Mouse (Mus musculus): ENCODE measurements at regions not wholly inside any gene's neighbourhood (a gene's known extent, or its start where the extent isn't known, plus 50 kb on each side); places are given as distances from the start of the nearest gene placed in this dataset.
"Not testable (repeated sequence)": the region's sequence is repeated elsewhere in the genome, so short reads cannot be mapped to it uniquely, and the experiment has no call there.

- no peaks in the 10 kb centered on the region for H3K4me1 ChIP-seq (replicated peaks; ENCODE audit: control insufficient read depth, insufficient read depth, low read length)
- 87% methylated on average over 6 of the region's 6 CpGs for WGBS
- H3K36me3 ChIP-seq (replicated peaks; ENCODE audit: control insufficient read depth, insufficient read depth) = no peaks in the 10 kb centered on the region
- no peaks in the 10 kb centered on the region for H3K9me3 ChIP-seq (ENCODE audit: control insufficient read depth, low read length)
- H3K4me3 ChIP-seq (replicated peaks; ENCODE audit: low read length) = no peak overlapping the region
- ATAC-seq (ENCODE audit: low FRiP score) (no peak), DNase-seq (ENCODE audit: low spot score) (no peak)
- no peak overlapping the region for H3K9ac ChIP-seq
- H3K4me2 ChIP-seq (replicated peaks) = no peak overlapping the region
- no peak overlapping the region for H3K27ac ChIP-seq
- no peaks in the 10 kb centered on the region for H3K27me3 ChIP-seq (ENCODE audit: control insufficient read depth, insufficient read depth, low read length)
These were observed 1171.6 kb upstream of the Pcdh20 start for GRCm38 (mm10) chr14:89642836-89643235.

GRCm38 (mm10) chr14:89639322-89639721 is 1168.1 kb upstream of the Pcdh20 start:
- ATAC-seq (ENCODE audit: low FRiP score) = no peak
- no peak overlapping the region for H3K27ac ChIP-seq
- no peaks in the 10 kb centered on the region for H3K36me3 ChIP-seq (replicated peaks; ENCODE audit: control insufficient read depth, insufficient read depth)
- WGBS = 79% methylated on average over 6 of the region's 6 CpGs
- no peak overlapping the region for H3K9ac ChIP-seq
- DNase-seq (ENCODE audit: low spot score) = no peak
- no peaks in the 10 kb centered on the region for H3K4me1 ChIP-seq (replicated peaks; ENCODE audit: control insufficient read depth, insufficient read depth, low read length)
- H3K9me3 ChIP-seq (ENCODE audit: control insufficient read depth, low read length) = no peaks in the 10 kb centered on the region
- H3K27me3 ChIP-seq (ENCODE audit: control insufficient read depth, insufficient read depth, low read length) = no peaks in the 10 kb centered on the region
- no peak overlapping the region for H3K4me3 ChIP-seq (replicated peaks; ENCODE audit: low read length)
- no peak overlapping the region for H3K4me2 ChIP-seq (replicated peaks)

GRCm38 (mm10) chr14:89636689-89637088 is 1165.5 kb upstream of the Pcdh20 start:
- no peak overlapping the region for H3K9ac ChIP-seq
- no peak overlapping the region for H3K4me3 ChIP-seq (replicated peaks; ENCODE audit: low read length)
- no peaks in the 10 kb centered on the region for H3K9me3 ChIP-seq (ENCODE audit: control insufficient read depth, low read length)
- H3K4me1 ChIP-seq (replicated peaks; ENCODE audit: control insufficient read depth, insufficient read depth, low read length) = no peaks in the 10 kb centered on the region
- no peak overlapping the region for H3K4me2 ChIP-seq (replicated peaks)
- no peak overlapping the region for H3K27ac ChIP-seq
- no peaks in the 10 kb centered on the region for H3K36me3 ChIP-seq (replicated peaks; ENCODE audit: control insufficient read depth, insufficient read depth)
- no peaks in the 10 kb centered on the region for H3K27me3 ChIP-seq (ENCODE audit: control insufficient read depth, insufficient read depth, low read length)
- DNase-seq (ENCODE audit: low spot score) (no peak), ATAC-seq (ENCODE audit: low FRiP score) (no peak)
- 60% methylated on average over 2 of the region's 2 CpGs for WGBS

GRCm38 (mm10) chr14:89634559-89635124 is 1163.4 kb upstream of the Pcdh20 start:
- WGBS = 64% methylated on average over 1 of the region's 1 CpGs
- H3K9ac ChIP-seq = no peak overlapping the region
- H3K27me3 ChIP-seq (ENCODE audit: control insufficient read depth, insufficient read depth, low read length) = no peaks in the 10 kb centered on the region
- DNase-seq (ENCODE audit: low spot score) (no peak), ATAC-seq (ENCODE audit: low FRiP score) (no peak)
- H3K27ac ChIP-seq = no peak overlapping the region
- no peaks in the 10 kb centered on the region for H3K4me1 ChIP-seq (replicated peaks; ENCODE audit: control insufficient read depth, insufficient read depth, low read length)
- H3K4me2 ChIP-seq (replicated peaks) = no peak overlapping the region
- no peaks in the 10 kb centered on the region for H3K36me3 ChIP-seq (replicated peaks; ENCODE audit: control insufficient read depth, insufficient read depth)
- H3K4me3 ChIP-seq (replicated peaks; ENCODE audit: low read length) = no peak overlapping the region
- no peaks in the 10 kb centered on the region for H3K9me3 ChIP-seq (ENCODE audit: control insufficient read depth, low read length)

- H3K4me2 ChIP-seq (replicated peaks) = no peak overlapping the region
- H3K4me3 ChIP-seq (replicated peaks; ENCODE audit: low read length) = no peak overlapping the region
- H3K36me3 ChIP-seq (replicated peaks; ENCODE audit: control insufficient read depth, insufficient read depth) = no peaks in the 10 kb centered on the region
- 91% methylated on average over 1 of the region's 1 CpGs for WGBS
- ATAC-seq (ENCODE audit: low FRiP score) (no peak), DNase-seq (ENCODE audit: low spot score) (no peak)
- no peak overlapping the region for H3K9ac ChIP-seq
- no peaks in the 10 kb centered on the region for H3K4me1 ChIP-seq (replicated peaks; ENCODE audit: control insufficient read depth, insufficient read depth, low read length)
- H3K9me3 ChIP-seq (ENCODE audit: control insufficient read depth, low read length) = no peaks in the 10 kb centered on the region
- no peak overlapping the region for H3K27ac ChIP-seq
- no peaks in the 10 kb centered on the region for H3K27me3 ChIP-seq (ENCODE audit: control insufficient read depth, insufficient read depth, low read length)
These were observed 1162.5 kb upstream of the Pcdh20 start for GRCm38 (mm10) chr14:89633654-89634053.

- no peaks in the 10 kb centered on the region for H3K27me3 ChIP-seq (ENCODE audit: control insufficient read depth, insufficient read depth, low read length)
- 70% methylated on average over 2 of the region's 2 CpGs for WGBS
- DNase-seq (ENCODE audit: low spot score) = no peak
- no peaks in the 10 kb centered on the region for H3K9me3 ChIP-seq (ENCODE audit: control insufficient read depth, low read length)
- H3K4me1 ChIP-seq (replicated peaks; ENCODE audit: control insufficient read depth, insufficient read depth, low read length) = no peaks in the 10 kb centered on the region
- H3K4me3 ChIP-seq (replicated peaks; ENCODE audit: low read length) = no peak overlapping the region
- no peak overlapping the region for H3K9ac ChIP-seq
- no peak overlapping the region for H3K27ac ChIP-seq
- H3K4me2 ChIP-seq (replicated peaks) = no peak overlapping the region
- ATAC-seq (ENCODE audit: low FRiP score) = no peak
- H3K36me3 ChIP-seq (replicated peaks; ENCODE audit: control insufficient read depth, insufficient read depth) = no peaks in the 10 kb centered on the region
These were observed 1139.5 kb upstream of the Pcdh20 start for GRCm38 (mm10) chr14:89610670-89611069.

DNA sequence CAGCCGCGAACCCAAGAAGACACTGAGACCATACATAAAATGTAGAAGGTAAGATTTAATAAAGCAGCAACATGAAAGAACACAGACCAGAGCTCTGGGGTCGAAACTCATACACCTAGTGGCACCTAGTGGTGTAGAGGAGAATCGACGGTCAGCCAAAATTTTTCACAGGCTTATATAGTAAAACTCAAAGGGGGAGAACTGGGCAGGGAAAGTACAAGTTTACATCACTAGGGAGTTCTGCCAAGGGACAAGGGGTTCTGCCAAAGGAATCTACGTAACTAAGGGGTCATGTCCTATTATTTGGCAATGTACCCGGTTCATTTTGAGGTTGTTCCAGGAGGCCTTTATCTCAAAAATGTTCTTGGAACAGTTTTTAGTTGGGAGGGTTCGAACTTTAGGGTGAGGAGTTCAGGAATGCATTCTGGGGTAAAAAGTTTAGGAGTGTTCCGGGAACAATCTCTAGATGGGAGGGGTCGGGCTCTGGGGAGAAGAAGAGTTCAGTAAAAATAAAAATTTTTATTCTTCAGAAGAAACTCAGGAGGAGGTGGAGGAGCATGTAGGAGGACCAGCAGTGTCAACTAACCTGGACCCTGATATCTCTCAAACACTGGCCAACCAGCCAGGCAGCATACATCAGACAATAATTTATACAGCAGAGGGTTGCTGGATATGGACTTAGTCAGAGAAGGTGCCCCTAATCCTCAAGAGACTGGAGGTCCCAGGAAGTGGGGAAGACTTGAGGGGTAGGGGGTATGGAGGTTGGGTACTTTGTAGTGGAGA is 1138.7 kb upstream of the Pcdh20 start:
- not testable (repeated sequence) for ATAC-seq (ENCODE audit: low FRiP score); H3K27me3 ChIP-seq (ENCODE audit: control insufficient read depth, insufficient read depth, low read length)
- WGBS = 55% methylated on average over 9 of the region's 10 CpGs

DNA sequence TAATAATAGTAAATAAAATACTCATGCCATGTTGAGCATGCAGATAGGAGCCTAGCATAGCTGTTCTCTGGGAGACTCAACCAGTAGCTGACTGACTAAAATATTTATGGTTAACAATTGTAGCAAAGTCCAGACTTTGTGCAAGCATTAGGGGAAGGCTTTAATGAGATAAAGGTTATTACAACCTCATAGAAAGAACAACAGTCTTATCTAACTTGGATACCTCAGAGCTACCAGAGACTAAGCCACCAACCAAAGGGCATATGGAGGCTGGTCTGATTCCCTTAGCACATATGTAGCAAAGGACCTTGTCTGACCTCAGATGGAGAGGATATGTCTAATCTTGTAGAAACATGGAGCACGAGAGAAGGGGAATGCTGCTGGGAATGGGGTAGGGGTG is 1136.4 kb upstream of the Pcdh20 start:
- ATAC-seq (ENCODE audit: low FRiP score) = no peak
- 83% methylated on average over 1 of the region's 1 CpGs for WGBS

More for the DNA sequence above, 1138.7 kb upstream of the Pcdh20 start:
- H3K27ac ChIP-seq; DNase-seq (ENCODE audit: low spot score); H3K36me3 ChIP-seq (replicated peaks; ENCODE audit: control insufficient read depth, insufficient read depth); H3K9me3 ChIP-seq (ENCODE audit: control insufficient read depth, low read length); H3K9ac ChIP-seq; H3K4me3 ChIP-seq (replicated peaks; ENCODE audit: low read length); H3K4me1 ChIP-seq (replicated peaks; ENCODE audit: control insufficient read depth, insufficient read depth, low read length); H3K4me2 ChIP-seq (replicated peaks): not testable (repeated sequence)

DNA sequence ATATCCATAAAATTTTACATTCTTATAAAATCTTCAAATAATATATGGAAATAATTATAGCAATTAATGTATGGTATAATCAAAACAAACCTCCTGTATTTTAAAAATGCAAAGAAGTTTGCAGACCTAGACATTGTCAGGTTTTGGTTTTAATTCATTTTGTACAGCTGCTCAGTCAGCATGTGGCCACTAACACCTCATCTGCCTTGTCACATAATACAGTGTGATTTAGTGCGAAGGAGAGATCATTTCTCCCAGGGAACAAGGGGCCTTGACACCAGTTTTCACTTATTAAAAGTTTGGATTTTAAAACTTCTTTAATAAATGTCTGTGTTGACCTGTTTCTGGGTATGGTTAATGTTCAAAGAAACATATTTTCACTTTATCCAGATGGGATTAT is 1126.6 kb upstream of the Pcdh20 start:
- Histone ChIP-seq H3K9ac (no peak overlapping the region), H3K9me3 (ENCODE audit: control insufficient read depth, low read length) (no peaks in the 10 kb centered on the region), H3K36me3 (replicated peaks; ENCODE audit: control insufficient read depth, insufficient read depth) (no peaks in the 10 kb centered on the region), H3K27me3 (ENCODE audit: control insufficient read depth, insufficient read depth, low read length) (no peaks in the 10 kb centered on the region), H3K4me3 (replicated peaks; ENCODE audit: low read length) (no peak overlapping the region), H3K4me2 (replicated peaks) (no peak overlapping the region), H3K27ac (no peak overlapping the region), H3K4me1 (replicated peaks; ENCODE audit: control insufficient read depth, insufficient read depth, low read length) (no peaks in the 10 kb centered on the region)
- DNase-seq (ENCODE audit: low spot score) = no peak
- 78% methylated on average over 1 of the region's 1 CpGs for whole genome bisulfite sequencing
- ATAC-seq (ENCODE audit: low FRiP score) = no peak

More for the DNA sequence above, 1136.4 kb upstream of the Pcdh20 start:
- Histone ChIP-seq H3K9ac (no peak overlapping the region), H3K9me3 (ENCODE audit: control insufficient read depth, low read length) (no peaks in the 10 kb centered on the region), H3K4me1 (replicated peaks; ENCODE audit: control insufficient read depth, insufficient read depth, low read length) (no peaks in the 10 kb centered on the region), H3K36me3 (replicated peaks; ENCODE audit: control insufficient read depth, insufficient read depth) (no peaks in the 10 kb centered on the region), H3K4me2 (replicated peaks) (no peak overlapping the region), H3K27ac (no peak overlapping the region), H3K27me3 (ENCODE audit: control insufficient read depth, insufficient read depth, low read length) (no peaks in the 10 kb centered on the region), H3K4me3 (replicated peaks; ENCODE audit: low read length) (no peak overlapping the region)
- DNase-seq (ENCODE audit: low spot score) = no peak
